Mouse (Mus musculus) lung, postnatal 0 days (tissue): ENCODE measurements around the gene Dgkz.

ENCODE experiments used
- CTCF ChIP-seq: IDR thresholded peaks from 2 replicates; pipeline ENCODE4 v1.5.1; 2016; ENCODE audit warnings: antibody characterized with exemption, mild to moderate bottlenecking
- EP300 ChIP-seq: IDR thresholded peaks from 2 replicates; pipeline ENCODE4 v1.6.1; 2016; ENCODE audit warnings: antibody characterized with exemption, mild to moderate bottlenecking, control low read depth

DNA sequence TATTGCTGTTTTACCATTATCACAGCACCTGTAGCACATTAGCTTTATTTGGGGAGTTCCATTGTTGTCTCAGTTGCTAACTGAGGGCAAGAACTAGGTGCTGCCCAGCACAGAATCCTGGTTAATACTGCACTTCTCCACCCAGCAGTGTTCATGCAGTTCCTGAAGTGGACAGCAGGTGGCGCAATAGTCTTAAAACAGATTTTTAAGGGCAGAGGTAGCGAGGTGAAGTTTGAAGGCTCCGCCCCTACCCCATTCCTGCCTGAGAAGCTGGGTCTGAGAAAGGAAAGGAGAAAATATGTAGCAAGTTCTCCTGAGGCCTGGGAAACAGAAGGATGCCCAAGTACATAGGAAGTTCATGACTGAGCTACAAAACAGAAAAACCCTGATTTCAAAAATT, 11.9 kb upstream of the Dgkz start:
- TF ChIP-seq CTCF (peak; percentile 93), EP300 (no peak)
